Mouse (Mus musculus) limb, embryonic 12.5 days (tissue): ENCODE measurements at regions not wholly inside any gene's neighbourhood (a gene's known extent, or its start where the extent isn't known, plus 50 kb on each side); places are given as distances from the start of the nearest gene placed in this dataset.

Source experiments
- ATAC-seq: fragments of 200-750 bp; cut with Nextera tagmentation; 2 replicates; pipeline ENCODE4 v1.8.0; 2017; ENCODE audit warnings: low read depth, moderate TSS enrichment; ENCODE audit not compliant: insufficient number of reproducible peaks, insufficient read depth, low FRiP score, low TSS enrichment
- H3K27ac ChIP-seq: fragments of 300-500 bp; sonication (generic); 2 replicates; pipeline ENCODE4 v1.5.1; 2016; ENCODE audit warnings: mild to moderate bottlenecking, moderate library complexity
- H3K27me3 ChIP-seq: fragments of 300-500 bp; sonication (generic); 2 replicates; pipeline ENCODE4 v1.6.1; 2016; ENCODE audit warnings: mild to moderate bottlenecking, moderate library complexity
- H3K36me3 ChIP-seq: fragments of 300-500 bp; sonication (generic); 2 replicates; pipeline ENCODE4 v1.6.1; 2016; ENCODE audit warnings: mild to moderate bottlenecking, moderate library complexity
- H3K4me1 ChIP-seq: fragments of 300-500 bp; sonication (generic); replicated peaks from 2 replicates; pipeline ENCODE4 v1.6.1; 2016
- H3K4me2 ChIP-seq: fragments of 300-500 bp; sonication (generic); 2 replicates; pipeline ENCODE4 v1.6.1; 2016; ENCODE audit warnings: mild to moderate bottlenecking, moderate library complexity
- H3K4me3 ChIP-seq: fragments of 300-500 bp; sonication (generic); replicated peaks from 2 replicates; pipeline ENCODE4 v1.5.1; 2016; ENCODE audit warnings: mild to moderate bottlenecking
- H3K9ac ChIP-seq: fragments of 300-500 bp; sonication (generic); replicated peaks from 2 replicates; pipeline ENCODE4 v1.6.1; 2016; ENCODE audit warnings: mild to moderate bottlenecking, moderate library complexity
- H3K9me3 ChIP-seq: fragments of 300-500 bp; sonication (generic); 2 replicates; pipeline ENCODE4 v1.6.1; 2016; ENCODE audit warnings: mild to moderate bottlenecking, moderate library complexity
- WGBS: fragments of 180-500 bp; shearing (Covaris S2); methylation state at CpG from one replicate; pipeline ENCODE4 v1.1.7; 2016; 5-methylcytosine and 5-hydroxymethylcytosine counted together

GRCm38 (mm10) chr16:29147766-29148165 is 61.7 kb upstream of the Hrasls start:
- no peak overlapping the region for H3K9ac ChIP-seq
- no peaks in the 10 kb centered on the region for H3K4me1 ChIP-seq
- no peak overlapping the region for H3K4me2 ChIP-seq
- WGBS = 74% methylated on average over 1 of the region's 1 CpGs
- no peaks in the 10 kb centered on the region for H3K9me3 ChIP-seq
- no peak overlapping the region for H3K4me3 ChIP-seq
- no peaks in the 10 kb centered on the region for H3K36me3 ChIP-seq
- no peak overlapping the region for H3K27ac ChIP-seq
- no peak for ATAC-seq
- no peaks in the 10 kb centered on the region for H3K27me3 ChIP-seq

- Histone ChIP-seq H3K27ac (no peak overlapping the region), H3K9ac (no peak overlapping the region), H3K9me3 (no peaks in the 10 kb centered on the region), H3K4me2 (no peak overlapping the region), H3K36me3 (no peaks in the 10 kb centered on the region), H3K4me3 (no peak overlapping the region), H3K4me1 (no peaks in the 10 kb centered on the region), H3K27me3 (no peaks in the 10 kb centered on the region)
- 82% methylated on average over 4 of the region's 4 CpGs for WGBS
- no peak for ATAC-seq
Measured at GRCm38 (mm10) chr16:29119217-29119616, 90.3 kb upstream of the Hrasls start.

DNA sequence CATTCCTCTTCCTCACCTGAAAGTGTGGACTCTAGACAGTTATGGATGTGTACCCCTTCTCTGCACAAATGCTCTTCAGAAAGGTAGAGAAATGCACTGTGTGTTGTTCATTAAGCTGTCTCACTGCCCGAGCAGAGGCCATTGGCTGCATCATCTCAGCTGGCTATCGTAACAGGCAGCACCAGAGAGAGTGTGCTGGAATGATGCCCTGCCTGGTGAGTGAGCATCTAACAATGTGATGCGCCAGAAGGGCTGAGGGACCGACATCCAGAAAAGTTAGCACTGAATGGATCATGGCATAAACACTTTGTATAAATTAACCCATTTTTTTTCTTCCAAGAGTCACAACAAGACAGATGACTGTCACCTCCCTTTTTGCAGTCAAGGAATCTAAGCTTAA is 112.7 kb upstream of the Hrasls start:
- no peak overlapping the region for H3K27ac ChIP-seq
- WGBS = 93% methylated on average over 4 of the region's 4 CpGs
- no peak for ATAC-seq
- no peaks in the 10 kb centered on the region for H3K27me3 ChIP-seq
- no peaks in the 10 kb centered on the region for H3K4me1 ChIP-seq
- no peak overlapping the region for H3K4me2 ChIP-seq
- H3K36me3 ChIP-seq = no peaks in the 10 kb centered on the region
- H3K9me3 ChIP-seq = no peaks in the 10 kb centered on the region
- no peak overlapping the region for H3K4me3 ChIP-seq
- no peak overlapping the region for H3K9ac ChIP-seq

- no peak overlapping the region for H3K27ac ChIP-seq
- H3K9ac ChIP-seq = no peak overlapping the region
- 0 out of 2 replicates have a peak, but pooled peaks cover 1% of the 10 kb centered on the region for H3K4me1 ChIP-seq
- ATAC-seq = no peak
- no peak overlapping the region for H3K4me3 ChIP-seq
- no peaks in the 10 kb centered on the region for H3K9me3 ChIP-seq
- H3K27me3 ChIP-seq = no peaks in the 10 kb centered on the region
- H3K4me2 ChIP-seq = no peak overlapping the region
- 80% methylated on average over 3 of the region's 3 CpGs for WGBS
- H3K36me3 ChIP-seq = no peaks in the 10 kb centered on the region
Measured at GRCm38 (mm10) chr16:29065961-29066360, 136.5 kb upstream of the Mb21d2 start.

DNA sequence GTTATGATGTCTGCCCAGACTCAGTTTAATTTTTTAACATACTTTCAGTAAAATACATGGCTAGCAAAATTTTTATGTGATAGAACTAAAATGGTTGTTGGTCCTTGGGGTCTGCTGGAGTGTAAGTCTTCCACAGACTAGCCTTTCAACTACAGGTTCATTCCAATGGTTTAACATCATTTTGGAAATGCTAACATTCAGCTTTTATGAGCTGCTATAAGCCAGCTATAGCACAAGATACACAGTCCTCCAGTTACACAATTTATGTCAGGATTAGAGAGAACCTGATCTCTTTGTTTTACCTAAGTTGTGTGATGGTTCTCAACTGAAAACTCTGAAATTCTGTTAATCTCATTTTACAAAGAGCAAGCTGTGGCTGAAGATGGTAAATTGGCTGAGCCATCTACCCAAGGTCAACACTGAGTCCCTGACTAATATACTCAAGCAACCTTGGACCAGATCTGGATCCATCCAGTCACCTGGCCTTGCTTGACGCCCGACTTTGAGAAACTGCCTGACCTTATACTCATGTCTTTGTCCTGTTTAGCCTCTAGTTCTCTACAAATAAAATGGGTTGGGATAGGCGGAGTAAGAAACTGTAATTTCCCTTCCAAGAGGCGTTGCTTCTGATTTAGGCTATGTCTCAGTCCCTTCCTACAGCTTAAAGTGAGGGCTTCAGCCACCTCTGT is 135.8 kb upstream of the Mb21d2 start:
- no peaks in the 10 kb centered on the region for H3K9me3 ChIP-seq

DNA sequence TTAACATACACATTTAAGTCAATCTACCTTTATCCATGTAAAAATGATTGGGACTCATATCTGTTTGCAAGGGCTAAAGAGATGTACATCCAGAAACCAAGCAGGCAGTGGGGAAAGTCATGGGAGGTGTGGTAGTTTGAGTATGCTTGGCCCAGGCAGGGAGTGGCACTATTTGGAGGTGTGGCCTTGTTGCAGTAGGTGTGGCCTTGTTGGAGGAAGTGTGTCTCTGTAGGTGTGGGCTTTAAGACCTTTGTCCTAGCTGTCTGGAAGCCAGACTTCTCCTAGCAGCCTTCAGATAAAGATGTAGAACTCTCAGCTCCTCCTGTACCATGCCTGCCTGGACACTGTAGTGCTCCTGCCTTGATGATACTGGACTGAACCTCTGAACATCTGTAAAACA is 133.9 kb upstream of the Mb21d2 start:
- 0 out of 2 replicates have a peak, but pooled peaks cover 8% of the 10 kb centered on the region for H3K4me1 ChIP-seq
- H3K4me3 ChIP-seq = no peak overlapping the region
- H3K4me2 ChIP-seq = no peak overlapping the region
- H3K27me3 ChIP-seq = no peaks in the 10 kb centered on the region
- H3K9ac ChIP-seq = no peak overlapping the region
- no peaks in the 10 kb centered on the region for H3K9me3 ChIP-seq
- no peak for ATAC-seq
- no peak overlapping the region for H3K27ac ChIP-seq
- no peaks in the 10 kb centered on the region for H3K36me3 ChIP-seq

More for the DNA sequence above, 135.8 kb upstream of the Mb21d2 start:
- H3K9ac ChIP-seq = no peak overlapping the region
- no peak overlapping the region for H3K27ac ChIP-seq
- no peaks in the 10 kb centered on the region for H3K27me3 ChIP-seq
- H3K4me3 ChIP-seq = no peak overlapping the region
- no peaks in the 10 kb centered on the region for H3K36me3 ChIP-seq
- no peak for ATAC-seq
- H3K4me1 ChIP-seq = 0 out of 2 replicates have a peak, but pooled peaks cover 8% of the 10 kb centered on the region
- H3K4me2 ChIP-seq = no peak overlapping the region
- WGBS = 81% methylated on average over 4 of the region's 4 CpGs

DNA sequence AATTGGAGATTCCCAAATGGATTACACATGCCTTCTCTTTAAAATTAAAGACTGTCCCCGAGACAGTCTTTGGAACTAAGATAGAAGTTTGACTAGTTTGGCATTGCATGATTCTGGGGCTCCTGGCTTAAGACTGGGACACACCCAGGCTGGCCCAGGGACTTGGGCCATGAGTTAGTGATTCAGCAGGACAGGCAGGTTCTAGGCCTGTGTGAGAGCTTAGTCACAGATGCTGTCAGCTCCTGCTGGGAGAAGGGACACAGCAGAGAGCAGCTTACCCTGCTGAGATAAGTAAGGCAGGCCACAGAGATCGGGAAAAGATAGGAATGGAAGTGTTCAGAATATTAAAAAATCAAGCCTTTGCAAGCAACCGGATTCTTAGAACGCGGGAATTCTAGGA is 127.6 kb upstream of the Mb21d2 start:
- Histone ChIP-seq H3K27ac (no peak overlapping the region), H3K9ac (no peak overlapping the region), H3K27me3 (no peaks in the 10 kb centered on the region), H3K4me3 (no peak overlapping the region), H3K36me3 (no peaks in the 10 kb centered on the region), H3K9me3 (no peaks in the 10 kb centered on the region), H3K4me1 (0 out of 2 replicates have a peak, but pooled peaks cover 8% of the 10 kb centered on the region), H3K4me2 (no peak overlapping the region)
- no peak for ATAC-seq
- 83% methylated on average over 5 of the region's 5 CpGs for WGBS

DNA sequence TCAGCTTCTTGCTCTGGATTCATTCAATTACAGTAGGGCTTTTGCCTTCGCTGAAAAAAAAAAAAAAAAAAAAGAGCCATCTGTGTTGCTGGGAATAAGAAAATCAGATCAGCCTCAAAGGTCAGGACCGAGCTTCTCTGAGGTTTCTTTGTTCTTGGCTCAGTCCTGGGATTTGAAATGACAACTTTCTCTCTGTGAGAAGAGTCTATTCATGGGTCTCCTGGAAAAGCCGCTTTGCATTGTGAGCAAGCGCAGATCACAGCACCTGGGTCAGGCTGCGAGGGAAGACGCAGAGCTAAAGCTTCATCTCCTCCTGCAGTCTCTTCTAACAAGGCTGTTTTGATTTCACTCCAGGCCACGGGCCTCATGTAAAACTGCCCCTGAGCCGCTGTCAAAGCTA is 125.0 kb upstream of the Mb21d2 start:
- no peaks in the 10 kb centered on the region for H3K27me3 ChIP-seq
- H3K4me2 ChIP-seq = no peak overlapping the region
- no peaks in the 10 kb centered on the region for H3K36me3 ChIP-seq
- no peak overlapping the region for H3K9ac ChIP-seq
- H3K4me3 ChIP-seq = no peak overlapping the region
- H3K9me3 ChIP-seq = no peaks in the 10 kb centered on the region
- ATAC-seq = no peak
- no peak overlapping the region for H3K27ac ChIP-seq
- 61% methylated on average over 8 of the region's 8 CpGs for WGBS
- no peaks in the 10 kb centered on the region for H3K4me1 ChIP-seq

- no peak overlapping the region for H3K9ac ChIP-seq
- H3K9me3 ChIP-seq = no peaks in the 10 kb centered on the region
- H3K4me2 ChIP-seq = no peak overlapping the region
- H3K4me3 ChIP-seq = no peak overlapping the region
- H3K27ac ChIP-seq = no peak overlapping the region
- ATAC-seq = peak; percentile 81
- 0 out of 2 replicates have a peak, but pooled peaks cover 11% of the 10 kb centered on the region for H3K4me1 ChIP-seq
- H3K27me3 ChIP-seq = no peaks in the 10 kb centered on the region
- WGBS = 37% methylated on average over 6 of the region's 6 CpGs
- H3K36me3 ChIP-seq = no peaks in the 10 kb centered on the region
Measured at GRCm38 (mm10) chr16:29046453-29046993, 117.0 kb upstream of the Mb21d2 start.

GRCm38 (mm10) chr16:29035523-29035922 is 106.0 kb upstream of the Mb21d2 start:
- no peak for ATAC-seq
- Histone ChIP-seq H3K4me3 (no peak overlapping the region), H3K36me3 (no peaks in the 10 kb centered on the region), H3K4me2 (no peak overlapping the region), H3K9ac (no peak overlapping the region), H3K4me1 (peaks cover 5% of the 10 kb centered on the region; the same call in 1 of the 2 replicates), H3K27me3 (0 out of 2 replicates have a peak, but pooled peaks cover 3% of the 10 kb centered on the region), H3K27ac (no peak overlapping the region), H3K9me3 (no peaks in the 10 kb centered on the region)
- 82% methylated on average over 5 of the region's 5 CpGs for WGBS

DNA sequence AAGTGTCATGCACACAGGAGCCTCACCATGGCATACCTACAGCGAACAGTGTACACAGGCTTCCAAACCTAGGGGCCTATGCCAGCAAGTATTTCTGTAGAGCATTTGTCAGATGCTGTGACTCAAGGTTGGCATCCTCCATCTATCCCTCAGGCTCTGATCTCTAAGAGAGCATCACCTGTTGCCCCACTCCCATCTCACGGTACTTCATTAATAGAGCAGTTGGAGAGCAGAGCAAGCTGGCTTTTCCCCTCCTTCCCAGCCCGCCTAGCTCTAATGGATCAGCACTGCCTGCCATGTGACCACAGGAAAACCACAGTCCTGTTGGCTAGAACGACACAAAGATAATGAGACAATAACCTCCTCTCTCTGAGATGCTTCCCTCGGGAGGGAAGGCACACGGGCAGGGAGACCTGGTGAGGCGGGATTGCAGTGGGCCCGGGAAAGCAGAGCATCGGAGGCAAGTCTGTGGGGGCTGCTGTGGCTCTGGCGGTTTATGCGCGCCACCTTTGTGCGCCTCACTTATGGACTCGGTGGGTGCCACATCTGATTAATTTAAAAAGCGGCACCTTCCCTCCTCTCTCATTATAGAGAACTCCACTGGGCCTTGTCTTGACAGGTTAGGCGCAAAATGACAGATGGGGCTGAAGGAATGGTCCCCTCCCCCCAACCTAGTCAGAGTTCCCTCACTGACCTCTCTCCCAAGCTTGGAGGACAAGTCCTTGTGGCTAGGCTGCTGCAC is 104.8 kb upstream of the Mb21d2 start:
- peaks cover 5% of the 10 kb centered on the region; the same call in 1 of the 2 replicates for H3K4me1 ChIP-seq
- 50% methylated on average over 16 of the region's 16 CpGs for WGBS
- H3K4me3 ChIP-seq = no peak overlapping the region
- no peaks in the 10 kb centered on the region for H3K36me3 ChIP-seq
- 0 out of 2 replicates have a peak, but pooled peaks cover 3% of the 10 kb centered on the region for H3K27me3 ChIP-seq
- no peak overlapping the region for H3K4me2 ChIP-seq
- H3K27ac ChIP-seq = no peak overlapping the region
- ATAC-seq = no peak
- H3K9me3 ChIP-seq = no peaks in the 10 kb centered on the region
- H3K9ac ChIP-seq = no peak overlapping the region
